In the genomic region with DNA sequence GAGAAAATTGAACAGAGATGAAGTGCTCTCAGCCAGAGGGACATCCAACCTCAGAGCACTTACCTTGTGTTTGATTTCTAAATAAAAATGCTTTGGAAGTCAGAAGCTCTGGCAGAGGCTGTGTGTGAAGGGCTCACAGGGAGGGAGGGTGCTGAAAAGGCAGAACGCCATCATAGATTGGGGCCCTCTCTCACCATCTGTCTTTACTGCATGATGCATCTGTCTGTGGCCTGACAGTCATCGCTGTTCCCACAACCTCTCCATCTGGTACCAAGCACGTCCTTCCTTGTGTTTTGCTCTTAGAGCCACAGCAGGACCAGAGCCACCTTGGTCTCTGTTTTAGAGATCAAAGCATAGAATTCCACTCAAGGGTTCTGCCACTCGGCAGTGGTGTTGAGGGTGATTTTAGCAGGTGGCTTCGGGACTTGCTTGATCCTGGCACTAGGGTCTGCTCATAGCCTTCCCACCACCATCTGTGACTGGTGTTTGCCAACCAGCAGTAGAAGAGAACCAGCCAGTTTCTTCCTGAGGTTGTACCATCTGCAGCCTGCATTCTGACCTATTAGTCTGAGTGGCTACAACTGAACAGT, we compare ENCODE assay signal across 19 mouse cellular contexts. TPM values are rescaled to one million over a fixed set of nuclear protein-coding genes. Genes with fewer than 3 reads are reported as not detected.
DNase-seq lines count a peak whose midpoint lies in the region; ATAC-seq lines count a peak whose summit lies in the region.
"Had no signal": no experiment of that assay in that cellular context is flagged by ENCODE, and none has a peak within 500 bp of the region (broad histone marks: within the 10 kb centered on the region; RNA-seq: fewer than 3 reads in every experiment).

No protein-coding gene starts in this region.

- H3K9ac ChIP-seq in forebrain, embryonic 13.5 days: peak overlapping the region; percentile 12; the same call in 1 of the 2 replicates
- H3K9ac ChIP-seq: limb, embryonic 13.5 days; liver, embryonic 15.5 days had no signal

- 79% methylated on average over 5 of the region's 5 CpGs for WGBS in forebrain, embryonic 13.5 days
- WGBS in forebrain, embryonic 10.5 days: 81% methylated on average over 5 of the region's 5 CpGs

- peaks cover 12% of the 10 kb centered on the region for H3K4me1 ChIP-seq in forebrain, embryonic 13.5 days
- peaks cover 13% of the 10 kb centered on the region for H3K4me1 ChIP-seq in forebrain, embryonic 10.5 days
- H3K4me1 ChIP-seq in megakaryocyte, embryonic 14.5 days: peaks cover 17% of the 10 kb centered on the region

- no peaks in the 10 kb centered on the region for H3K27me3 ChIP-seq in forebrain, embryonic 13.5 days
- H3K27me3 ChIP-seq in forebrain, embryonic 10.5 days (ENCODE audit: poor library complexity, severe bottlenecking): peaks cover 4% of the 10 kb centered on the region; the same call in 1 of the 2 replicates
- H3K27me3 ChIP-seq in megakaryocyte, embryonic 14.5 days (replicated peaks): peaks cover 43% of the 10 kb centered on the region
- H3K27me3 ChIP-seq: limb, embryonic 13.5 days had no signal

- H3K36me3 ChIP-seq in forebrain, embryonic 13.5 days (ENCODE audit: poor library complexity, severe bottlenecking): no peaks in the 10 kb centered on the region
- H3K36me3 ChIP-seq in forebrain, embryonic 10.5 days (replicated peaks): no peaks in the 10 kb centered on the region
- no peaks in the 10 kb centered on the region for H3K36me3 ChIP-seq in megakaryocyte, embryonic 14.5 days (replicated peaks; ENCODE audit: low read length)
- H3K36me3 ChIP-seq: limb, embryonic 13.5 days; liver, embryonic 15.5 days; midbrain, embryonic 10.5 days had no signal

- no peak overlapping the region for H3K4me2 ChIP-seq in forebrain, embryonic 13.5 days
- H3K4me2 ChIP-seq: limb, embryonic 13.5 days; liver, embryonic 15.5 days had no signal

- H3K27ac ChIP-seq in forebrain, embryonic 13.5 days: no peak overlapping the region
- no peak overlapping the region for H3K27ac ChIP-seq in forebrain, embryonic 10.5 days
- H3K27ac ChIP-seq: left cerebral cortex, adult 2 months; limb, embryonic 13.5 days; liver, embryonic 15.5 days; midbrain, embryonic 10.5 days had no signal

- H3K4me3 ChIP-seq in forebrain, embryonic 13.5 days: no peak overlapping the region
- no peak overlapping the region for H3K4me3 ChIP-seq in forebrain, embryonic 10.5 days
- peak overlapping the region; percentile 28 for H3K4me3 ChIP-seq in megakaryocyte, embryonic 14.5 days (replicated peaks)
- H3K4me3 ChIP-seq: left cerebral cortex, adult 2 months; limb, embryonic 13.5 days; liver, embryonic 15.5 days; midbrain, embryonic 10.5 days had no signal

- no peak for ATAC-seq in forebrain, embryonic 13.5 days
- ATAC-seq in megakaryocyte, adult 5-6 weeks (ENCODE audit: poor library complexity, severe bottlenecking): no peak

- no peaks in the 10 kb centered on the region for H3K9me3 ChIP-seq in forebrain, embryonic 13.5 days (replicated peaks)
- H3K9me3 ChIP-seq in forebrain, embryonic 10.5 days: no peaks in the 10 kb centered on the region
- peaks cover 8% of the 10 kb centered on the region for H3K9me3 ChIP-seq in megakaryocyte, embryonic 14.5 days
- H3K9me3 ChIP-seq: limb, embryonic 13.5 days; liver, embryonic 15.5 days; midbrain, embryonic 10.5 days had no signal

- no peak for DNase-seq in forebrain, embryonic 10.5 days (ENCODE audit: extremely low spot score, low spot score)
- DNase-seq in cerebellum, postnatal 36 days: peak; percentile 23 to 26
- DNase-seq in thymus, adult 18-20 months: no peak
- DNase-seq in adrenal gland, postnatal 4 days (ENCODE audit: low spot score in 2 of 2): no peak
- DNase-seq in natural killer cell, adult 2 months (ENCODE audit: low spot score in 2 of 2): no peak
- DNase-seq: adrenal gland, adult 2 months; heart, adult 11 months; kidney, adult 2 months; kidney, postnatal 14 days; lung, postnatal 10 days; right cerebral cortex, postnatal 25 days; thymus, postnatal 36 days had no signal

RNA-seq across cellular contexts. Expression of a gene that starts 3.6 kb away (rescaled TPM):
- 12.5 and 14.9 TPM in 2 replicates for polyA plus RNA-seq in forebrain, embryonic 13.5 days (2015; fragmentation: Nextera tagmentation; extraction: Ambion mirVana)
- 21.5 and 22.1 TPM in 2 replicates for polyA plus RNA-seq in forebrain, embryonic 10.5 days (2016; fragmentation: Nextera tagmentation; extraction: Ambion mirVana)
- polyA plus RNA-seq in megakaryocyte, embryonic 14.5 days (2012; ENCODE audit: insufficient read depth, low replicate concordance): 0.82 TPM in 1 of 2 replicates, not detected in the other
- total RNA-seq in megakaryocyte, adult 5-6 weeks (2015): 7.6 and 8.5 TPM in 2 replicates
- total RNA-seq in megakaryocyte, adult 5-6 weeks (2017): 8.4 and 9.5 TPM in 2 replicates
- 10 to 100 TPM; 29.2 to 29.4 TPM for total RNA-seq in adrenal gland, postnatal 4 days (2021)

Comparison
In these comparisons a context has a peak if more than half of its experiments do, and no peak if none do; other contexts are left out.
1. DNase-seq: peak in cerebellum, postnatal 36 days (2 of 2); none in forebrain, embryonic 10.5 days (single experiment), thymus, adult 18-20 months (0 of 2), adrenal gland, postnatal 4 days (0 of 2) and natural killer cell, adult 2 months (0 of 2).